Comparison of ENCODE assay signal across 8 mouse cellular contexts in the genomic region with DNA sequence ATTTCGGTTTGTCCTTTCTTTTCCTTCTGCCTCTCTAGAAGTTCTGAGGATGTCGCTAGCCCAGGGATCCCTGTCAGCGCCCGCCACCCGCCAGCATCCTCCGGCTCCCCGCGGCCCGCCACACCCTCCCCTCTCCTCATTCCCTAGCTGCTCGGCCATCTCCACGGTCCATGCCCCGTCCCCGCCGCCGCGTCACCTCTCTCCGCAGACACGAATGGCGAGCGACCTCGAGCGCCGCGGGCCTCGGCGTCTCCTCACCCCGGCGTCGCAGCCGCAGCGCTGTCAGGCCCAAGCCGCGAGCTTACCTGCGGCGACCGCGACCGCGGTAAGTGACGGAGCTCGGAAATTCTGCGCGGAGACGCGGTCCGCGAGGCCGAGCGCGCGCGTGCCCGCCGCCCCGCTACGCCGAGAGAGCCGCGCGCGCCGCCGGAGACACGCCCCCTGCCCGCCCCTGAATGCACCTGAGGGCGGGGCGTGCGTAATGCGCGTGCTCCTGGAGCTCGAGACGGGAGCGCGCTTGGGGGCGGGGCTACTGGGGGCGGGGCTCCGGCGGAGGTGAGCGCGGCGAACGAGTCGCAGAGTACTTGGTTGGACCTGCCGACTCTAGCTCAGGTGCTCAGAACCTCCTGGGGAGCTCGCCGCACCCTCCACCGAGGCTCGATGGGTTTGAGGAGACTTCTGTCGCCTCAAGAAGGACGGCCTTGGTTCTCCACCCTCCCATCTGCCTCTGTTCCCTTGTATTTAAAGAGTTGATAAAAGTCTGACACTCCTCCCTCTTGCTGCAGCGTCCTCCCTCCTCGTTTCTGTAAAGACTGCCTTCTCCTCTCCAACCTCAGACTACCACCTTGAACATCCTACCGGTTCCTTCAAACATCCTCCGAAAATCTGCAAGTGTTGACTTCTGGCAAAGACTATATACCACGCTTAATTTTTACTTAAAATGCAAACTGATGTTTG. TPM values are rescaled to one million over a fixed set of nuclear protein-coding genes. Genes with fewer than 3 reads are reported as not detected.
DNase-seq lines count a peak whose midpoint lies in the region; ATAC-seq and TF ChIP-seq lines count a peak whose summit lies in the region.

A gene (minus strand): TSS at position 428 of the 957 bp plus-strand sequence.

- POLR2A ChIA-PET in Patski (lab: Charles Lee) = interaction anchor here (0.6 kb wide), 1 partner anchor 44 kb away, joined by 3 read pairs; no protein-coding TSS in a partner anchor

- peak within 1 kb of the TSS; percentile 89 for H3K4me2 ChIP-seq in hindbrain, embryonic 11.5 days (replicated peaks; ENCODE audit: low read depth, low read length)
- H3K4me2 ChIP-seq in lung, postnatal 0 days (replicated peaks; ENCODE audit: low read depth, low read length) = peak within 1 kb of the TSS; percentile 75

- TF ChIP-seq EP300 in lung, postnatal 0 days (IDR thresholded peaks at IDR 0.05) = no peak

- H3K9ac ChIP-seq in hindbrain, embryonic 11.5 days (ENCODE audit: low read depth, low read length) = peak within 1 kb of the TSS; percentile 64
- H3K9ac ChIP-seq in lung, postnatal 0 days (replicated peaks; ENCODE audit: low read depth) = peak within 1 kb of the TSS; percentile 55

- no peak for DNase-seq in Patski (ENCODE audit: low read depth, low spot score)
- DNase-seq in cerebellum, postnatal 10 days = peak; percentile 98 to 99
- DNase-seq in frontal cortex, postnatal 10 days (ENCODE audit: low spot score in 2 of 2) = peak; percentile 61 to 82
- peak; percentile 91 for DNase-seq in hindbrain, embryonic 11.5 days (ENCODE audit: low spot score)
- DNase-seq in layer of hippocampus, adult 9-11 months = peak; percentile 88
- peak; percentile 91 for DNase-seq in lung, postnatal 0 days (ENCODE audit: low spot score)
- DNase-seq in ovary, postnatal 14 days (ENCODE audit: low spot score) = peak; percentile 81
- peak; percentile 74 to 92 for DNase-seq in thymus, postnatal 10 days (ENCODE audit: low spot score in 2 of 2)

- ATAC-seq in Patski = peak; percentile 89
- peak; percentile 94 for ATAC-seq in hindbrain, embryonic 11.5 days (ENCODE audit: low FRiP score)
- peak; percentile 96 for ATAC-seq in lung, postnatal 0 days

- in situ Hi-C loops in Patski (cut with MboI; ENCODE audit: low pct_unique_long_range_greater_than_20kb) = no loop called here

- CTCF ChIA-PET in Patski (lab: Charles Lee) = interaction anchor here (1.3 to 1.8 kb wide), 2 partner anchors 10 kb away, joined by 4 to 8 read pairs; no protein-coding TSS in a partner anchor

- no peaks in the 10 kb centered on the region for H3K4me1 ChIP-seq in hindbrain, embryonic 11.5 days (replicated peaks; ENCODE audit: control insufficient read depth, insufficient read depth, low read length)
- H3K4me1 ChIP-seq in lung, postnatal 0 days (ENCODE audit: insufficient read depth, low read depth, low read length) = no peaks in the 10 kb centered on the region

- H3K27ac ChIP-seq in hindbrain, embryonic 11.5 days (ENCODE audit: low read depth, low read length) = no peak within 1 kb of the TSS
- H3K27ac ChIP-seq in lung, postnatal 0 days (ENCODE audit: low read length) = peak within 1 kb of the TSS; percentile 70

- H3K9me3 ChIP-seq in hindbrain, embryonic 11.5 days (ENCODE audit: control insufficient read depth, low read length) = no peaks in the 10 kb centered on the region
- no peaks in the 10 kb centered on the region for H3K9me3 ChIP-seq in lung, postnatal 0 days (ENCODE audit: low read length)

- TF ChIP-seq CTCF in Patski (IDR thresholded peaks at IDR 0.05) = no peak
- no peak for TF ChIP-seq CTCF in lung, postnatal 0 days (IDR thresholded peaks at IDR 0.05)

- peaks cover 14% of the 10 kb centered on the region for H3K27me3 ChIP-seq in Patski
- H3K27me3 ChIP-seq in hindbrain, embryonic 11.5 days (ENCODE audit: control insufficient read depth, insufficient read depth, low read length) = peaks cover 2% of the 10 kb centered on the region; the same call in 1 of the 2 replicates
- no peaks in the 10 kb centered on the region for H3K27me3 ChIP-seq in lung, postnatal 0 days (replicated peaks; ENCODE audit: insufficient read depth, low read length)

- H3K36me3 ChIP-seq in hindbrain, embryonic 11.5 days (ENCODE audit: control insufficient read depth, insufficient read depth, low read length) = no peaks in the 10 kb centered on the region
- H3K36me3 ChIP-seq in lung, postnatal 0 days (ENCODE audit: insufficient read depth, low read length) = no peaks in the 10 kb centered on the region

- peak within 1 kb of the TSS; percentile 82 for H3K4me3 ChIP-seq in hindbrain, embryonic 11.5 days (ENCODE audit: low read depth, low read length)
- H3K4me3 ChIP-seq in lung, postnatal 0 days (ENCODE audit: low read depth, low read length) = peak within 1 kb of the TSS; percentile 81

- 1% methylated on average over 63 of the region's 95 CpGs for WGBS in hindbrain, embryonic 11.5 days
- WGBS in lung, postnatal 0 days = 2% methylated on average over 76 of the region's 95 CpGs

RNA-seq across cellular contexts. Expression of the gene that starts here (rescaled TPM):
- 4.8 TPM for polyA plus RNA-seq in Patski (2021)
- polyA plus RNA-seq in hindbrain, embryonic 11.5 days (2014; fragmentation: Nextera tagmentation; extraction: Ambion mirVana) = 4.3 and 6.5 TPM in 2 replicates
- polyA plus RNA-seq in lung, postnatal 0 days (2015; fragmentation: Nextera tagmentation; extraction: Ambion mirVana) = 8.2 and 9.0 TPM in 2 replicates
